Mouse (Mus musculus): ENCODE data around the gene Filip1l.

DNA sequence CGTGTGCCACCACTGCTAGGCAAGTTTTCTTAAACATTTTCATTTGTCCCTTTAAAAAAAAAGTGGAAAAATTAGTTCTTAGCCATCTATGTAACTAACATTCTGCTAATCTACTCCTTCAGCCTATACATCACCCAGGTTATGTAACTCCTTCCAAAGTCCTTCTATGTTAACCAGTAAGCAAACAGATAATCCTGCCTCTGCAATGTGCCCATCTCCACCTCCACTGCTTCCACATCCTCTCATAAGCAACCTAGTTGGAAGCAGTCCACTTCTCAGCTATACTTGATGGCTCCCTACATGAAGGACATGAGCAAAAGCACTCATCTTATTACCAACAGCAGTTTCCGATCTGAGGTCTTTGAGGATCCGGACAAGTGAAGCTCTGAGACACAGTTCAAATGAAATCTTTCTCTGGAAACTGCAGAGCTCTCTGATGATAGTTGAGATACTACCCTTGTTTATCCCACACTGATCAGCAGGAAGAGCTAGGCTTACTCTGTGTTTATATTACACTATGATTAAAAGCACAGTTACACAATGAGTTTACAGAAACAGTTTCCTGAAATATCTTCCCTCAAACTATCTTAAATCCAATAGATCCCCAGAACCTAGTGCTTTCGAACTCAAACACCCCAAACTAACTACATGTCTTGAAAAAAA lies 244.5 kb downstream of the Filip1l start:
- TF ChIP-seq POLR2A (IDR thresholded peaks at IDR 0.05; ENCODE audit: control insufficient read depth, extremely low read depth, insufficient read depth, low read length, poor library complexity) (no peak), CTCF (IDR thresholded peaks at IDR 0.05; ENCODE audit: borderline replicate concordance, control insufficient read depth, extremely low read depth, insufficient read depth, low read length, poor library complexity) (no peak)
